Mouse (Mus musculus): ENCODE results near the gene Lrba. TPM values are rescaled to one million over a fixed set of nuclear protein-coding genes. Genes with fewer than 3 reads are reported as not detected.
A peak's percentile ranks its signal among the peaks of the same experiment; 100 is the strongest.

Lrba gene
- polyA plus RNA-seq, 1 experiment from 2014 or later: 3.0 TPM

DNA sequence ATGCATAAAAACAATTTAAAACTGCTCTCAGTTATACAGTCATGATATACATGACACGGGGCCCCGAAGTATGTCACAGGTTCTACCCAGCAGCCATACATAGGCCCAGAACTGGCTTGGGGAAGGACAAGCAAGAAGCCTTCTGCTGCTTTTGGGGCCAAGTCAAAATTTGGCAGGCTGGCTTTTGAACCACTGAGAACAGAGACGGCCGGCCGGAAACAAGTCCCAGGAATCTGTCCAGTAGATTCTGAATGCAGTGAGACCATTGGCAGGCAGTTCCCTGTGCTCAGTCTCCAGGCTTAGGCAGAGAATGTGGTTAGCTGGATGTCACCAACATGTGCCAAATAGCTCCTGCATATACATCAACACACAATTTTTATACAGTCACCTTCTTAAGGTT lies 565.3 kb downstream of the Lrba start:
- H3K27ac ChIP-seq: peak overlapping the region; percentile 48; the same call in 1 of the 2 replicates
- H3K4me3 ChIP-seq: no peak overlapping the region
- H3K9me3 ChIP-seq: no peaks in the 10 kb centered on the region
- peaks cover 41% of the 10 kb centered on the region for H3K4me1 ChIP-seq
- H3K27me3 ChIP-seq (ENCODE audit: poor library complexity, severe bottlenecking): no peaks in the 10 kb centered on the region
- 93% methylated on average over 5 of the region's 5 CpGs for WGBS
- H3K36me3 ChIP-seq (replicated peaks): peaks cover 47% of the 10 kb centered on the region
- no peak for DNase-seq (ENCODE audit: extremely low spot score, low spot score)

DNA sequence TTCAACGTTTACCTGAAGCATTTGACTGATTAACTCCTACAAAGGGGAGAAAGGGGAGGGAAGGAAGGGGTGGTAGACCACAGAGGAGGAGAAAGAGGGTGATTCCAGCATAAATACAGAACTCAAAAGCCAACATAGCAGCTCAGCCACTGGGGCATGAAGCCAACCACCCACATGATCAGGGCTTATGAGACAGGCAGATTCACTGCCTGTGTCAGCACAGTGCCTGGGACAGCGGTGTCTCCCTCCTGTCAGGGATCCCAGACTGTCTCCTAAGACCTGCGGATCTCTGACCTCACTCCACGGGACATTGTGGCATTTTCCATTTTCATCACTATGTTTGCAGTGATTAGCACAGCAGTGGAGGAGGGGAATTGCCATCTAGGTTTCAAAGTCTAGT lies 568.8 kb downstream of the Lrba start:
- WGBS: 85% methylated on average over 4 of the region's 4 CpGs
- Histone ChIP-seq H3K36me3 (replicated peaks) (peaks cover 34% of the 10 kb centered on the region), H3K4me1 (peaks cover 27% of the 10 kb centered on the region), H3K27ac (no peak overlapping the region), H3K9me3 (no peaks in the 10 kb centered on the region), H3K4me3 (no peak overlapping the region), H3K27me3 (ENCODE audit: poor library complexity, severe bottlenecking) (no peaks in the 10 kb centered on the region)
- DNase-seq (ENCODE audit: extremely low spot score, low spot score): no peak

DNA sequence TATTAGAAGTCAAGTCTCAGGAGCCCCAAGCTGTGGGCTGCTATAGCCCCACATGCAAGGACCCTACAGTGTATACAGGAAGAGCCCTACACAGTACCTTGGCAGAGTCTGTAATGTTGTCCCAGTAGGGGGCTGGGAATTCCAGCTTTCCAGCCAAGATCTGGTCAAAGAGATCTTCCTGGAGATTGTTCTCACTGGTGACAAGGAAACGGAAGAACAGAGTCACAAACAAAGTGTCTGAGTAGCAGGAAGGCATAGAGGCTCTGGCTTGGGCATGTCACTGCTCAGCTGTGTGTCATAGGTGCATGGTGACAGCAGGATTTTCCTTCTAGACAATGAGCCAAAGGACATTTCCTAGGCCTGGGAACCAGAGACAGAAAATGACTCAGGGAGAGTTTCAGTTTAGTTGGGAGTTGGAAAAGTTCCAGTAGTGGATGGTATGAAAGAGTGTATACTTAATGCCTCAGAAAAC lies 569.3 kb downstream of the Lrba start:
- Histone ChIP-seq H3K27ac (no peak overlapping the region), H3K36me3 (replicated peaks) (peaks cover 35% of the 10 kb centered on the region), H3K27me3 (ENCODE audit: poor library complexity, severe bottlenecking) (no peaks in the 10 kb centered on the region), H3K9me3 (no peaks in the 10 kb centered on the region), H3K4me1 (peaks cover 23% of the 10 kb centered on the region), H3K4me3 (no peak overlapping the region)
- DNase-seq (ENCODE audit: extremely low spot score, low spot score): no peak
- 81% methylated on average over 1 of the region's 1 CpGs for WGBS

DNA sequence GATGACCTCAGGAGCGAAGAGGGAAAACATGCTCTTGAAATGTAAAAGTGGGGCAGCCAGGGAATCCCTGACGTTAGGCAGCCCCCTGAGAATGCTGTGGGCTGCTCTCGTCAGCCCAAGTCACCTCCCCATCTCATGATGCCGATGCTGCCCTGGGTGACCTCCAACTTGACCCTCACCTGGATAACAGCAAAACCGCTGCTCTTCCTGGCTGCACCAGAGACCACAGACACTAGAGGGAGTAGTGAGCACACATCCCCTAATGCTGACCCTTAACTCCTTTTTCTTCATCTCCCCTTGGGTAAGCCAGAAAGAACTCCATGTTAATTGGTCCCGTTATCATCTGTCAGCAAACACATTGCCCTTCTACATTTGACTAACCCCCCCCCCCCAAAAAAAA lies 572.2 kb downstream of the Lrba start:
- DNase-seq (ENCODE audit: extremely low spot score, low spot score): no peak
- 51% methylated on average over 6 of the region's 6 CpGs for WGBS

DNA sequence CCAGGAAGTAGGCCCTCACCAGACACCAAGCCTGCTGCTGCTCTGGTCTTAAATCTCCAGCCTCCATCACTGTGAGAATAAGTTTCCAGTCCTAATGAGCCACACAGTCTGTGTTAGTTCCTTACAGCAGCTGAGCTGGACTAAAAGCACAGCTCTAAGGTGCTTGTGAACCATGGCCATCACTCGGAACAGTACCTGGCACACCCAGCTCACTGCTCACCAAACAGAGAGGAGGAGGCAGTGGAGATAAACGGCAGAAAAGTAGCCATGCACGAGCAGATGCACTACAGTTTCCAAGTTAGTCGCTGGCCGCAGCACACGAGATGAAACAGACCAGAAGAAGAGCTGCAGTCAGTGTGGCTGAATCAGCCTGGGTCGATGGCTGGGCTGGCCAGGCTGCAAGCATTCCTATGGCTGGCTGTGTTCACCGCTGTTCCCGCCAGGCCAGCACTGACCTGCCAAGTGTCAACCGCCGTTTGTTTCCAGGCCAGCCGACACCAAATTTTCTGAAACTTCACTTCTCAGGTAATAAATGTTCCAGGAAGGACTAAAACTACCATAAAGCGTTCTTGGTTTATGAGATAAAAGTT lies 573.5 kb downstream of the Lrba start:
- no peak for DNase-seq (ENCODE audit: extremely low spot score, low spot score)
- H3K27me3 ChIP-seq (ENCODE audit: poor library complexity, severe bottlenecking): no peaks in the 10 kb centered on the region
- 84% methylated on average over 13 of the region's 13 CpGs for WGBS
- peaks cover 1% of the 10 kb centered on the region; the same call in 1 of the 2 replicates for H3K4me1 ChIP-seq
- H3K4me3 ChIP-seq: no peak overlapping the region
- no peak overlapping the region; the same call in 1 of the 2 replicates for H3K27ac ChIP-seq
- peaks cover 28% of the 10 kb centered on the region for H3K36me3 ChIP-seq (replicated peaks)
- no peaks in the 10 kb centered on the region for H3K9me3 ChIP-seq

More for the DNA sequence above, 572.2 kb downstream of the Lrba start:
- Histone ChIP-seq H3K9me3 (no peaks in the 10 kb centered on the region), H3K27me3 (ENCODE audit: poor library complexity, severe bottlenecking) (no peaks in the 10 kb centered on the region), H3K4me3 (no peak overlapping the region), H3K4me1 (no peaks in the 10 kb centered on the region; the same call in 1 of the 2 replicates), H3K27ac (no peak overlapping the region), H3K36me3 (replicated peaks) (peaks cover 34% of the 10 kb centered on the region)

DNA sequence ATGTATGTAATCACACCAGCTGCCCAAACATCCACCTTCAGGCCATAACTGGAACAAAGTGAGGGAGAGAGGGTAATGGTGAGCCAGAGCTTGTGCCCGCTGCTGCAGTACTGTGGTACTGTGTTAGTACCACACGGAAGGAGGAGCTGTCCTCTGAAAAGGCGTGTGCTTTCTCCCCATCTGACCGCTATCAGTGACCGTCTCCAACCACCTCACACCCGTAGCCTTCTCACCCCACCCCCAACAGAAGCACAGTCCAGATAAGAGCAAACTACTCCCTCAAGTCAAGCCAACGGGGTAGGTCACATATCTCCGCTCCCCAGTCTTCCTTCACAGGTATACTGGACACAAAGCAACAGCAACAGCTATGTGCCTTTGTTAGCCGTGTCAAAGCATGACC lies 574.6 kb downstream of the Lrba start:
- Histone ChIP-seq H3K9me3 (no peaks in the 10 kb centered on the region), H3K4me1 (peaks cover 8% of the 10 kb centered on the region), H3K4me3 (no peak overlapping the region), H3K36me3 (replicated peaks) (peaks cover 26% of the 10 kb centered on the region), H3K27ac (peak overlapping the region; percentile 8; the same call in 1 of the 2 replicates), H3K27me3 (ENCODE audit: poor library complexity, severe bottlenecking) (no peaks in the 10 kb centered on the region)
- DNase-seq (ENCODE audit: extremely low spot score, low spot score): no peak
- 91% methylated on average over 9 of the region's 9 CpGs for WGBS

DNA sequence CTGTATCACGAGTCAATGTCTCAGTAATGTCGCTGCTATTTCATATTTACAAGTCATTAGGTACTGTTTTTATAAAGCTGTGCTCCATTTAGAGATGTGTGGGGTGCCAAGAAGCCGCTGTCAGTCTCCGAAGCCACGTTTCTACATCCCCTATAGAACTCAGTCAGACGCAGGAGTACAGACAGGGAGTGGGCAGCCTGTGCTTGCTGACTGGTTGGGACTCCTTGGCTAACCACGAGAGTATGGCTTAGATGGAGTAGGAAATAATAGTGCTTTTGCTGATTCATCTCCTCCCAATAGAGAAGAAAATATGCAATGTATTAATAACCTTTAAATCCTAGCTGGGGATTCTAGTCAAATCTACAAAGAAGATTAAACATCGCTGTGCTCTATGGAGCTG lies 576.4 kb downstream of the Lrba start:
- Histone ChIP-seq H3K27ac (no peak overlapping the region), H3K36me3 (replicated peaks) (peaks cover 44% of the 10 kb centered on the region), H3K9me3 (no peaks in the 10 kb centered on the region), H3K27me3 (ENCODE audit: poor library complexity, severe bottlenecking) (no peaks in the 10 kb centered on the region), H3K4me3 (no peak overlapping the region), H3K4me1 (peaks cover 8% of the 10 kb centered on the region)
- DNase-seq (ENCODE audit: extremely low spot score, low spot score): no peak
- WGBS: 91% methylated on average over 8 of the region's 8 CpGs

DNA sequence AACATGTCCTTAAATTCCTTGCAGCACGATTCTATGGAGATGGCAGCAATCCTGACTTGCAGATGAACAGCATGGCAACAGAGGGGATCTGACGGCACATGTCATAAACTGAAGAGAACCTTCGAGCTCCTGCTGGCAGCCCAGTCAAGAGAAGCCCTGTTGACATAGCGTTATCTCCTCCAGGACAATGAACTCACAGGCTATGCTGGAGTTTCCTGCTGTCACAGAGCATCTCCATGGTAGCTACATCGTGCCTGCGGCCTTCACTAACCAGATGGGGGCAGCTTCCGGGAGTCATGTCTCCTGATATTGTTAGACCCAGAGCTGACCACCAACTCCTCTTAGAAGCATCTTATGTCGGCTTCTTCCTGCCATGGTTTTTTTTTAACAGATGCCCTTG lies 578.3 kb downstream of the Lrba start:
- no peak for DNase-seq (ENCODE audit: extremely low spot score, low spot score)

DNA sequence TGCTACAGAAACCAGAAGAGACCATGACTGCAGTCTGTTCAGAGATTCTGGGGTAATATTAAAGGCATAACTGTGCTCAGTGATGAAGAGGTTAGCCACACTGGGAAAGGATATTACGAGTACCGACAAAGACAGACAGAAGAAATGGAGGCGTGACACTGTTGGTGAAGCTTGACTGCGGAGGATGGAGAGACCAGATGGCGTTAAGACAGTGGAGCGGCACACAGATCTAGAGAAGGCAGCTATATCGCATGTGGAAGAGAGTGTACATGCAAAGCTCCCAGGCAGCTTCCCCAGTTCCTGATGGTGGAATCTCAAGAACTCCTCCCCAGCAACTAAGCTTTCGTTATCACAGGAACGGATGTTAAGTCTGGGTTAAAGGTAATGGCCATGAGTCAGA lies 579.8 kb downstream of the Lrba start:
- 96% methylated on average over 9 of the region's 9 CpGs for WGBS
- Histone ChIP-seq H3K9me3 (no peaks in the 10 kb centered on the region), H3K27me3 (ENCODE audit: poor library complexity, severe bottlenecking) (no peaks in the 10 kb centered on the region), H3K4me3 (no peak overlapping the region), H3K36me3 (replicated peaks) (peaks cover 36% of the 10 kb centered on the region), H3K4me1 (peaks cover 8% of the 10 kb centered on the region), H3K27ac (no peak overlapping the region)
- DNase-seq (ENCODE audit: extremely low spot score, low spot score): no peak

More for the DNA sequence above, 578.3 kb downstream of the Lrba start:
- Histone ChIP-seq H3K9me3 (no peaks in the 10 kb centered on the region), H3K4me1 (peaks cover 8% of the 10 kb centered on the region), H3K4me3 (no peak overlapping the region), H3K36me3 (replicated peaks) (peaks cover 46% of the 10 kb centered on the region), H3K27me3 (ENCODE audit: poor library complexity, severe bottlenecking) (no peaks in the 10 kb centered on the region), H3K27ac (0 out of 2 replicates have a peak overlapping the region, but pooled peaks have one; percentile 30)
- WGBS: 77% methylated on average over 8 of the region's 8 CpGs

DNA sequence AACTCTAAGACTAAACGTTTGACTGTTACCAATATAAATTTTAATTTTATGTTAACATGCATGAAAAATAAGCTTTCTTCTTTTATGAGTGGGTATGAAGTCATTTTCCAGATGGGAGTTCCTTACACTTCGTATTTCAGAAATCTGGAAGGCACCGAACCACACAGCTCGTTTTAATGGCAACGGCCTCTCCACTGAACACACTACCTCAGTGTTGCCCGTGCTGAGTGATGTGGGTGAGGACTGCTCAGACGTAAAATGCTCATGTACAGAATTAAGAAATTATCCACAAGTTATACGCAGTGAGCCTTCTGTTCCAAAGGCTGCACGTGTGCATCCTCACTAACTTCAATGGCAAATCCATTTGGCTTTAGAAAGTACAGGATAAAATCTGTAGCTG lies 582.4 kb downstream of the Lrba start:
- Histone ChIP-seq H3K27ac (no peak overlapping the region), H3K36me3 (replicated peaks) (peaks cover 34% of the 10 kb centered on the region), H3K27me3 (ENCODE audit: poor library complexity, severe bottlenecking) (no peaks in the 10 kb centered on the region), H3K4me3 (no peak overlapping the region), H3K4me1 (peaks cover 8% of the 10 kb centered on the region), H3K9me3 (no peaks in the 10 kb centered on the region)
- 94% methylated on average over 9 of the region's 9 CpGs for WGBS
- DNase-seq (ENCODE audit: extremely low spot score, low spot score): no peak

DNA sequence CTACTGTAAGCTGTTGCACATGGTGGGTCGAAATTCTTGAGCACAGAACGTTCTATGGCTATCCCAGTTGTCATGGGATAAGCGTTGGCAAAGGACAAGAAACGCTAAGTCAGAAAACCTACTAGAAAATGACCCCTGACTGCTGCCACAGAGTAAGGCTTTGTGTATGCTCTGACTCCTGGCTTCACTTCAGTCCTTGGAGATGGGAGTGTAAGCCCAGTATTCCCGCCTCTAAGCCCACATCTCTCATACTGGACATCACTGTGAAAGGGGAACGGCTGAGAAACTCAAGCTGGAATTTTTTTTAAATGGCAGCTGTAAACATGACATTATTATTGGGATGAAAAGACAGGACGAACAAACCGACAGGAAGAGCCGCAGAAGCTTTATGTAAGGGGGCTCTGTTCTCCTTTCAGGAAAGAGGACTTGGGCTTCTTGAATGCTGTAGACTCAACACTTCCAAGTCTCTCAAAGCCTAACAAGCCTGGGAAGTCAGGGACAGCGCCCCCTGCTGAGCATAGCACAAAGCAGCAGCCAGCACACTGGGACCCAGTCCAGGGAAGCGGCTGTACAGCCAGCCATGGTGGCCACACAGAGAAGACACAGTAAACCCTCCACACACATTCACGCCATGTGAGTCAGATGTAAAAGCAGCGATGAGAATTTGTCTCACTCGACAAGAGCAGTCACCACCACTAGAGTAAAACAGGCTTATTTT lies 583.4 kb downstream of the Lrba start:
- Histone ChIP-seq H3K9me3 (no peaks in the 10 kb centered on the region), H3K27ac (no peak overlapping the region), H3K4me3 (no peak overlapping the region), H3K4me1 (peaks cover 7% of the 10 kb centered on the region), H3K36me3 (replicated peaks) (peaks cover 32% of the 10 kb centered on the region), H3K27me3 (ENCODE audit: poor library complexity, severe bottlenecking) (no peaks in the 10 kb centered on the region)
- no peak for DNase-seq (ENCODE audit: extremely low spot score, low spot score)
- WGBS: 84% methylated on average over 14 of the region's 14 CpGs

DNA sequence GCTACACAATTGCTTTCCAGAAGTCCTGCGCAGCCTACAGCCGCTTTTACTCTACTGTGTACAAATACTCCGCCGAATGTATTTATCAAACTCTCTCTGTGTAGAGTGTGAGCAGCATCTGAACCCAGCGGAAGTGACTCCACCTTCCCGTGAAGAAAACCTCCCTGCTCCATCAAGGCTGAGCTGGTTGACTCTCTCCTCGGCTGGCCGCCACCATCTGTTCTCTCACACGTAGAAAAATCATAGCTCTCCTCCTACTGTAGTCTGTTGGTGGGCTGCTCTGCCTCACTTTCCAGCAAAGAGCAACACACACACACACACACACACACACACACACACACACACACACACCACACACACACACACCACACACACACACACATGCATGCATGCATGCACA lies 584.7 kb downstream of the Lrba start:
- Histone ChIP-seq H3K27ac (no peak overlapping the region), H3K27me3 (ENCODE audit: poor library complexity, severe bottlenecking) (no peaks in the 10 kb centered on the region), H3K36me3 (replicated peaks) (peaks cover 27% of the 10 kb centered on the region), H3K4me1 (no peaks in the 10 kb centered on the region; the same call in 1 of the 2 replicates), H3K9me3 (no peaks in the 10 kb centered on the region), H3K4me3 (no peak overlapping the region)
- 92% methylated on average over 9 of the region's 9 CpGs for WGBS
- DNase-seq (ENCODE audit: extremely low spot score, low spot score): no peak

DNA sequence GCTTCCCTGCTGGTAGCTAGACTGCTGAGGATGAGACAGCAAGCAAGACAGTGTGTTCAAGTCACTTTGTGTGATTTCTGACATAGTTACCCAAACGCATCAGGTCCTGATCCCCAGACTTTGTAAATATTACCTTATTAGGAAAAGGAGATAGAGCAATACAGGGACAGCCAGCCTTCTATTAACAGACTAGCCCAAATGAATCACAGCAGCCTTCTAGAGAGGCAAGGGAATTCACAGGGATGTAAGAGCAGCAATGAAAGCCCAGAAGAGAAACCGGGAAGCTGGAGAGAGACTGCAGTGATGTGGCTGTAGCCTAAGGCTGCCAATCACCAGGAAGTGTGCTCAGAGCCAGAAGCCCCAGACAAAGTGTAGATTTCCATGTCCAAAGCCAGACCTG lies 585.2 kb downstream of the Lrba start:
- no peak overlapping the region for H3K27ac ChIP-seq
- WGBS: 76% methylated on average over 2 of the region's 2 CpGs
- H3K36me3 ChIP-seq (replicated peaks): peaks cover 27% of the 10 kb centered on the region
- no peaks in the 10 kb centered on the region for H3K9me3 ChIP-seq
- no peak for DNase-seq (ENCODE audit: extremely low spot score, low spot score)
- H3K4me1 ChIP-seq: no peaks in the 10 kb centered on the region; the same call in 1 of the 2 replicates
- no peaks in the 10 kb centered on the region for H3K27me3 ChIP-seq (ENCODE audit: poor library complexity, severe bottlenecking)
- H3K4me3 ChIP-seq: no peak overlapping the region

All from forebrain, embryonic 10.5 days (tissue).